Mouse (Mus musculus) cerebellum, adult 11 months (tissue): Measurements from ENCODE around the gene Dok3.
A peak's percentile ranks its signal among the peaks of the same experiment; 100 is the strongest.

ENCODE experiments used
- DNase-seq: peaks from one replicate; pipeline ENCODE4 v3.0.0; 2022

The Dok3 gene

DNA sequence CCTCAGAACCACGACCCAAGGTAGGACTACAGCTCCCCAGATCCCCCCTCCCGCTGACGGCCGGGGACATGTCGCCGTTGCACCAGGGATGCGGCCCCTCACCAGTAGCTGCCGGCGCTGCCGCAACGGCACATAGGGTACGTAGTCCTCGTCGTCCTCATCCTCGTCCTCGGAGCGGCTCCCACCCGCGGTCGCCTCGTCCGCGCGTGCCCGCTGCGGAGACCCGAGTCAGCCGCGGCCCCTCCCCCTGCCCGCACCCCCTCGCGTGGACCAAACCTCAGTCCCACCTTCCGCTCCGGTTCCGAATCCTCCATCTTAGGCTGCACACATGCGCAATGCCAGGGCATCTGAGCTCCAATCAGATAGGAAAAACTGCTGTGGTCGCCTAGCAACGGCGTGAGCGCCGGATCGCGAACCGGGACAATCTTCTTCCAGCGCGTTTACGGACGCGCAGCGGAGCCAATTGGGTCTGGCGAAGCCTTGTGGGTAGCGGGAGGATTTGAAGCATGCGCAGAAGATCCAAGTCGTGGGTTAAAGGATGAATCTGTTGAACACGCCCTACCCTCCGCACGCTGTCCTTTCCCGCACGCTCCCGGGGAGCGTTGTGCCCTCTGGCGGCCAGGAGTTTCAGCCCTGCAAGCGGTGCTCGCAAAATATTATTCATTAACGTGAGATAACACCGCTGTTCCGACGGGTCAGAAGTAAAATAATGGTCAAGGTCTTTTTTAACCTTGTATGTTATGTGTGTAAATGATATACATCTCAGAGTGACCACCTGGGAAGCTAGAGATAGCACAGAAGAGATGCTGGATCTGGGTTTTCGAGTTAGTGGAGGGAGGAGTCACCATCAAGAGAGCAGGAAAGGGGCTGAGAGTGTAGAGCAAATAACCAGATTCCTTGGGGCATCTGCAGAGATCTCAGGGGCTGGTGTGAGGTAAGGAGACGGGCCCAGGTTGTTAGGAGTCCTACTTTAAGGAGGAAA, 7.4 kb upstream of the Dok3 start, which contains the start of gene Ddx41:
Ddx41 (minus strand) TSS at position 465 of the 982 bp plus-strand sequence.
- DNase-seq: peak; percentile 100

DNA sequence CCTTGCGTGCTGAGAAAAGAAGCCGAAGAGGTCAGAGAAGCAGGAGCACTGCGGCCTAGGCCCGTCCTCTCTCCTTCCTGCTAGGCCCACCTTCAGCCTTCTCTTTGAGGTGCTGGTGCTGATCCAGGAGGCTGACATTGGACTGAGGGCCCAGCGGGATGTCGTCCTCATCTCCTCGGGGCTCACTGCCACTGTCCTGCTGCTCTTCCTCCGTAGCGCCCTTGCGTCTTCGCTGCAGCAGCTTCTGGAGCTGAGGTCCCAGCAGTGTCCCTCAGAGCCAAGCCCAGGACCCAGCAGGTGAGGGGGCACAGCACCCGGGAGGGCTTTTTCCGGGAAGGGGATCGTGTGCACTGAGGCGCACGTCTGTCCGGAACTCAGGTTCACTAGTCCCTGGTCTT, 6.7 kb upstream of the Dok3 start:
- DNase-seq: peak; percentile 43

DNA sequence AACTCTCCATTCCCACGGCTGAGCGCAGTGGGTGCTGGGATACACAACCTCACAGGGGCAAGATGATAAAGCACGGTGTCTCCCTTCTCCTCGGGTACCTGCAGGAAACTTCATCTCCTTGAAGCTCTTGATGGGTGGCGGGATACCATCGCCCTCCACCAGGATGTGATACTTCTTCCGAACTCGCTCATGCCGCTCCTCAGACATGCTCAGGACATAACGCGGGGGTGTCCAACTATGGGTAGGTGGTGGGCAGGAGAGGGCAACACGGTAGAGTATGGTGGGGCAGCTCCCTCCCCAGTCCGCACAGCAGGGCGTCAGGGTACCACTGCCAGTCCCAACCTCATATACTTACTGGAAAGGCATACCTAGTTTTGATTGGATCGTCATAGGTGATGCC, 6.1 kb upstream of the Dok3 start:
- DNase-seq: no peak

DNA sequence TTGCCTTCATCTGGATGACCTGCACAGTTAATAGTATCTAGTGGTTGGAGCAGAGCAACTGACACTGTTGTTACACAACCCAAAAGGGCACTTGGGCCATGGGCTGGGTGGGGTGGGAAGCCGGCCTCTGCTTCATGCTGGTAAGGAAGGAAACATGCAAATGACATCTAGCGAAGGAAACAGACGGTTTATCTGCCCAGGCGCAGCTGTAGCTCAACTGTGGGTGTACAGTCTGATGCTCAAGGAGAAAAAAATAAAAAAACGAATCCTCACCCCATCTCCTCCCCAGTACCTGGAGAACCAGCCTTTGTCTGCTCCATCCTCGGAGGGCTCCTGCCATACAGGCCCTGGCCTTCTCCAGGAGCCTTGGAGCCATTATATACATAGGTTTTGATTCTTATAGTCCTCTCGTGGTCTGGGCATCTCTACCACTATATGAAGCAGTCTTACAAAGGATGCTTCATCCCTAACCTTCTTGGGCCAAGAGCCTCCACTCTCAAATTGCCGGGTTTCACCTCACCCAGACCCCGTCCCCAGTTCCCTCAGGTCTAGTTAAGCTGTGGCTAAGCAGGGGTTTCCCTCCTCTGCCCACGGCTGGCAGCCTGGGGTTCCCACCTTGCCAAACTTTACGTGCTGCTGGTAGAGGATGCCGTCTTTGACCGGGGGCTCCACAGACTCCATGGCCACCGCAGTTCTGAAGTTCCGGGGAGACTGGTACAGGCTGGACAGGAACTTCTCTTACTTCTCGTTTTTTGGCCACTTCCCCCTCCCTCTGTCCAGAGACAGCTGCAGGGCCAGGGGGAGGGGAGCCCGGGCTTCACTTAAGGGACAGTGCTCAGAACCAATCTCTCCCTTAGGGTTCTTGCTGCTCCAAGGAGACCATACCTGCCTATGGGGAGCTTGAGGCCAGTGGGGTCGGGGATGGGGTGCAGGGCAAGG, 993 bp downstream of the Dok3 start:
- no peak for DNase-seq

DNA sequence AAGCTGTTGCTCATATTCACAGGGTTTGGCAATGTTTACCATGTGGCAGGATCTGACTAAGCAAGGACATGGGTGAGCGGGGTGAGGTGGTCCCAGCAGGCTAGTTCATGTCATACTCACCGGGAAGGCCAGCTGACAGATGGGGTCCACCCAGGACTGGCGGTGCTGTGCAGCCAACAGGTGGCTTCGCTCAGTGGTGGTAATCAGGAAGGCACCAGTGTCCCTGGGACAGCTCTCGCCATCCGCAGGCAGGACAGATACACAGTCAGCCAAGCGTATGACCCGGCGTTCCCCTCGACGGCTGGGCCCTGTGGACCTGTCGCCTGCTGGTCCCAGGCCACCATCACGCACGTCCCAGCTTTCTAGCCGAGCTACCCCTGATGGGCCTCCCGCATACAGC, 1.9 kb downstream of the Dok3 start:
- no peak for DNase-seq

DNA sequence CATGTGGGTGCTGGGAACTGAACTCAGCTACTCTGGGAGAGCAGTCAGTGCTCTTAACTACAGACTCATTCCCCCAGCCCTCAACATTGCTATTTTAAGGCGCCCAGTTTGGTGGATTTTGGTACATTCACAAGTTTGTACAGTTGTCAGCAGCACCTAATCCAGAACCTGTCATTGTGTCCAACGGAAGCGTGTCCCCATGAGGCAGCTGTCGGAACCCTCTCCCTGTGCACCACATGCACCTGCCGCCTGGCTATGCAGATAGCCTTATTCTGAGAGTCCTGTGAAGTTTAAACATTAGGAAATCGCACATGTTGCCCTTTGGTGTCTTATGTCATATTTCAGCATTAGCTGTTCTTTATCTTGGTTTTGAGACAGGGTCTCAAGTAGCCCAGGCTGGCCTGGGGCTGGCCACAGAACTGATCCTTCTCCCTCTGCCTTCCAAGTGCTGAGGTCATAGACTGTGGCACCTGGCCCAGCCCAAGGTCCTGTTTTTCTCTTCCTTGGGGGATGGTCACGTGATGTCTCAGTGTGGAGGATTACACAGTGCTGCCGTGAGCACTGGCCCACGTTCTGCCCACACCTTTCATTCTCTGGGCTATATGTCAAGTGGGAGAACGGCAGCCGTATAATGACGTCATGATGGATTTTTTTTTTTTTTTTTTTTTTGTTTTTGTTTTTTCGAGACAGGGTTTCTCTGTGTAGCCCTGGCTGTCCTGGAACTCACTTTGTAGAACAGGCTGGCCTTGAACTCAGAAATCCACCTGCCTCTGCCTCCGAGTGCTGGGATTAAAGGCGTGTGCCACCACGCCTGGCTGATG, 3.2 kb downstream of the Dok3 start:
- no peak for DNase-seq

DNA sequence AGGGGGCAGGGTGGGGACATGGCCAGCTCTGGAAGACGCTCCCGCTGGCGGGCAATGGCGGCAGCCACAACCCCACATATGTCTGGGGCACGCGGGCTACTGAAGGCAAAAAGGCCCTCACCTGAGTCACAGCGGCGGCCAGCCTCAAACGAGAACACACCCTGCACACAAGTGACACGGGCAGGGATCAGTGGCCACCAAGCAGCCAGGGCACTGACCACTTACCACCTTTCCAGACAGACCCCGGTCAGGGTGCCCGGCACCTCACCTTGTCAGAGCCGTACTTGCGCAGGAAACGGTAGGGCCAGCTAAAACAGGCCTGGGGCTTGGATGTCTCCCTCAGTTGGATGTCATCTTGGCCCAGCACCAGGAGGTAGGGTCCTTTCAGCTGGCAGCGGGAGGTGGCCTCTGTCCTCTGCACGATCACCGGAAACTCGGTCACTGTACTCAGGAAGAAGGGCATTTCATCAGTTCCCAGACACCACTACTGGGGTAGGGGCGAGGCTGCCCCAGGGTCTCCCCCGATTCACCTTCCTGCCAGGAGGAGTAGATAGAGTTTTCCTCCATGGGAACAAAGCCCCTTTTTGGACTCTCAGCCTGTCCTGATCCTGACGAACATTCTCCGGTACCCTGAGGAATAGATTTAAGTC, 5.0 kb downstream of the Dok3 start:
- no peak for DNase-seq

DNA sequence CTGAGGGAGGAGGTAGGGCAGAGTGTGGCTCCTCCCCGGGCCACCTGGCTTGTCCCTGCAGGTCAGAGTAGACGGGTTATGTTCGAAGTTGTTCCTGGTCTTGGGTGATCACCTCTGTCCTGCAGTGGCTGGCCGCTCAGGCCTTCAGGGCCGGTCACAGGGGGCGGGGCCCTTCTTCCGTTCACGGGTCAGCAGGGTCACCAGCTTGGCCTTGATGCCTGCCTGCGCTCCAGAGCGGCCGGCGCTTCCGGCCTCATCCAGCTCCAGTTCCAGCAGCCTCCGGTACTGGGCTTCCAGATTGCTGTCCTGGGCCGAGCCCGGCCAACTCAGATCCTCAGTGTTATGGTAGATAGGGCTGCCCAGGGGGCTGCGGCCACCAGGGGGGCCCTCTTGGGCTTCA, 5.8 kb downstream of the Dok3 start:
- DNase-seq: no peak

DNA sequence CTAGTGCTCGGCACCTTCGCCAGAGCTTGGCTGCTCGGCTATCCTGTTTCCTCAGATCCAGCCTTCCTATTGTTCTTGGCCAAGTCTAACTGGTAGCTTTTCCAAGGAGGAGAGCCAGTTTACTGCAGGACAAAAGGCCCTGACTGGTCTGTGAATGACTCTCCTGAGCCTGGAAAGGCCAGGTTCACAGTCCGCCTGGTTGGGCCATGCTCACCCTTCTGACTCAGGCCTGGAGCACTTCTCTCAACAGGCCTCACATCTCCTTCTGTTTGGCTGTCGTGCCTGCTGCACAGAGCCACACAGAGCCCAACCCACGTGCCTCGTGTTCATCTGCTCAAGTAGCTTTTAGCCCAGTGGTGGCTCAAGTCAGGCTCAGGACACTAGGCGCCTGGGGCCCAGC, 6.4 kb downstream of the Dok3 start:
- no peak for DNase-seq

DNA sequence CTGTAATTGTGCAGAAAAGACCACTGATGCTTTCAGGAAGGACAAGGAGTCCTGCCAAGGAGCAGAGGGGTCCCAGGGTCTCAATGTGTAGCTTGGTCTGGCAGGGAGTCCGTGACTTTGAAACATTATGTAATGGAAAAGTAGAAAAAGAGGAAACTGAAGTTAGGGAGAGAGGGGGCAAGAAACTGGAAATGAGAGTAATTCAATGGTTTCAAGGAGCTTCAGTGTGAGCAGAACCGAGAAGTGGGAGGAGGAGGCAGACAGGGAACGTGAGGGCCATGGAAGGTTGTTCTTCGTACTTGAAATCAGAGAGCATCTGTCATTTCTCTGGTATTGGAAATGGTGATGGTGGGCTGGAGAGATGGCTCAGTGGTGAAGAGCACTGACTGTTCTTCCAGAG, 9.5 kb downstream of the Dok3 start:
- no peak for DNase-seq

DNA sequence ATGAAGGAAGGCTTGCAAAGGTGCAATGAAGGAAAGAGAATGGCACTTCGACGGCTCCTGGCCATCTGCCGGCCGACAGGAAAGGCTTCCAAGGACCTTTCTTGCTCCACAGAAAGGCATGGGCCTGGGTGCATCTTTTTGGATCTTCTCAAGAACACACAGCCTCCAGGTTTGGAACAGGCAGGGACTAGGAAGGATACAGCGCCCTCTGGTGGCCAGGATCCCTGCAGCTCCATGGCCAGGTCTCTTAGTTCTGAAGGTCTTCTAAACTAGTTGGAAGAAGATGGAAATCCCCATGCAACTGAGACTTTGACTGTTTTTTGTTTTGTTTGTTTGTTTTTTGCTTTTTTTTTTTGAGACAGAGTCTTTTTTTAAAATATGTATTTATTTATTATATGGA, 12.1 kb downstream of the Dok3 start:
- peak; percentile 82 for DNase-seq

DNA sequence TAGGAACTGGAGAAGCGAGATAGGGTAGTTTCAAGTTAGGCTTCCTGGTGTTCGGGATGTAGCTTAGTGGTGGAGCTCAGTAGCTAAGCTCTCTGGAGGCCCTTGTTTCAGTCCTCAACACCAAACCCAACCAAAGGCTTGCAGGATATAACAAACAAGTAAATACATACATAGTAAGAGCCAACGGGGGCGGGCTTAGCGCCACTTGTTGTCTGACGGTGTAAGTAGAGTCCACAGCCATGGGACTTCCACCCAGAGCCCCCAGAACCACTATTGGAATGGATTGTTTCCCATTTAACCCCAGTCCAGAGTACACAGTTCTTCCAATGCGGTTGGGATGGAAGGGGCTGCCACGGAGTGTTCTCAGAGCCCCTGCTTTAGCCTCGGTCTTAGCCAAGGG, 15.3 kb downstream of the Dok3 start:
- no peak for DNase-seq

DNA sequence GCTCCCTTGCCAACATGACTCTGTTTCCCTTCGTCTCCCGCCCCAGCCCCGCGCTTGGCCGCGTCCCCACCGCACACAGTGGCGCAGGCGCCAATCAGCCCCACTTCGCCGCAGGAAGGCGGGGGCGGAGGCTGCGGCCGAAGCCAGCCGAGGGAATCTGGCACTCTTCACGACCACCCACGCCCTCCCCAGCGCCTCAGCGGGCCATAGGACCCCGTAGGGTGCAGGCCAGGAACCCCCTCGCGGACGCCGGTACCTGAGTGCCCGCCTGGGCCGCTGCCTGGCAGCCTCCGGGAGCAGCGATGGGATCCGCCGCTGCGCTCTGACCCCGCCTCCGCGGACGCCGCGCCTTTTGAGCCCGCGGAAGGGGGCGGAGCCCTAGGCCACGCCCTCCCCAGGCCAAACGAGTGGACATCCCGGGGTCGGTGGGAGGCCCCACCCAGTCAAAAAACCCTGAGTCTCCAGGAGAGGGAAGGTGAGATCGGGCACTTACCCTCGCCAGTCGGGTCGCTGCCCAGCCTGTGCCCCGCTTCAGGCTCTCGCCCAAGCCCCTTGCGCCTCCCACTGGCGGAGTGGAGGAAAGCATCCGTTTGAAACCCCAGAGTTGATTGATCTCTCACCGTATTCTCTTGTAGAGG, 15.9 kb downstream of the Dok3 start, which contains the start of gene Pdlim7:
Pdlim7 (minus strand) TSS at position 566 of the 638 bp plus-strand sequence.
- DNase-seq: peak; percentile 88

DNA sequence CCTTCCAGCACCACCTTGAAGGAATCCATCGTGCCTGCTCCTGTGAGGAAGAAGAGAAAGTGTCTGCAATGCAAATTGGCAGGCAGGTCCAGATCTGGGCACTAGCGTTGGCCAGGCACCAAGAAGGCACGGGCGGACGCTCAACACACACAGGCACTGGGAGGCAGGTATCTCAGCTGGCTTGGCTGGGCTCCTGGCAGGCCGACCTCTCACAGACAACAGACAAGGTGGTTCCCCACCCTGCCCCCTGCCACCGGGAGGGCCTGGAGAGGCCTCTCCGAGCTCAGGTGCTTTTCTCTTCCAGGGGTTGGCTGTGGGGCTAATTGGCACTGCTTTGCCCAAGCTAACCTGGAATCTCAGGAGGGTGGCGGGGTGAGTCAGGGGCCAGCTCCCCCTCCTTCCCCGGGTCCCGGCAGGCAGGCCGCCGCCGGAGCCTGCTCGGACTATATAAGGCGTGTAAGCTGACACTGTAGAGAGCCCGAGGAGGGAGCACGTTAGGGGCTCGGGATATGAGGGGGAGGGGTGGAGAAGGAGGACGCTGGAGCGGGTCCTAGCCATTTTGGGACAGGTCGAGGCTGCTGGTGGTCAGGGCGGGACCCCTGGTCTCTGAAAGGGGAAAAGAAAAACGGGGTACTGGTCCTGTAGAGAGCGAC, 16.6 kb downstream of the Dok3 start:
- DNase-seq: peak; percentile 60

DNA sequence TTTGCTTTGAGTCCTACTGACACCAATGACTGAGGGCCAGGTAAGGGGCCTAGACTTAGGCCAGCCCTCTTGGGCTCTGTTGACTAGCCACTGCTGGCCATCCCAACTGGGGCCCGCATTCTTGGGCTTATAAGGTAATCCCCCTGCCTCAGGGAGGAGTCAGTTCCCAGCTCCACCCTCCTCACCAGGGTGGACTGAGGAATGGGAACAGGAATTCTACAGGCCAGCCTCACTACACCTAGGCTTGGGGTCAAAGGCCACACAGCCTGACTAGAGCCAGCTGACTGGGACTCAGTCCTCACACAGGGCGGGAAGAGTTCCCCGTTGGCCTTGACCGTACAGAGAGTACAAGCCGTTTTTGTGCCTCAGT, 17.6 kb downstream of the Dok3 start:
- no peak for DNase-seq

DNA sequence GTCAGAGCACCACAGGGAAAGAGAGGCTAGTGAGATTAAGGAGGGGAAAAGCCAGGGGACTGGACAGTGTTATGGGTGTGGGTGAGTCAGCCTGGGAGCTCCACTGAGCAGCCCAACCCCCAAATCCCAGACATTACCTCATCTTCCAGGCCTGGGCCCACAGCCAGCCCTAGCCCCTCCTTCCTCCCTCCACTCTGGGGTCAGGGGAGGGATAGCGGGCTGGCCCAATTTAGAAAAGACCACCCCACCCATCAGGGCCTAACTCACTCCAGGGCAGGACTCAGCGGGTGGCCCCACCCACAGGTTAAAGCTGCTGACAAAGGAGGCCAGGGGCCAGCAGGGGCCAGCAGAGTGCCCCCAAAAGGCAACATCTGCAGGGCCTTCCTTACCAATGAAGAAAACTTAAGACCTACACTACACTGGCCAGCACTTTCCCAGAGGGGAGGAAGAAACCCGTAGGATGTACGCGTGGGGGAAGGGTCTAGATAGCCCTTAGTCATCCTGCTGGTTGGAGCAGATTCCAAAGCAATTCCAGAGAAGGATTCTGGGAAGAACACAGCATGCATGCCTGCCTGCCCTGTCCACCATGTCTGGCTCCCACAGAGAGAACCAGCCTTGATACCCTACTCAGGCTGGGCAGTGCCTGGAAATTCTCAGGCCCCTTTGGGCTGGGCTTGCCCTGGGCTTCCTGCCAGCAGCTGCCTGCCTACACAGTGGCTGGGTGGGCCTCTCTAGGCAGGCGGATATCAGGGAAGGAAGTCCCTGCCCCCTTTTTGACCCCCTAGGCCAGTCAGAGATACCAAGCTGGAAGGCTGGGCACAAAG, 18.2 kb downstream of the Dok3 start:
- DNase-seq: no peak

DNA sequence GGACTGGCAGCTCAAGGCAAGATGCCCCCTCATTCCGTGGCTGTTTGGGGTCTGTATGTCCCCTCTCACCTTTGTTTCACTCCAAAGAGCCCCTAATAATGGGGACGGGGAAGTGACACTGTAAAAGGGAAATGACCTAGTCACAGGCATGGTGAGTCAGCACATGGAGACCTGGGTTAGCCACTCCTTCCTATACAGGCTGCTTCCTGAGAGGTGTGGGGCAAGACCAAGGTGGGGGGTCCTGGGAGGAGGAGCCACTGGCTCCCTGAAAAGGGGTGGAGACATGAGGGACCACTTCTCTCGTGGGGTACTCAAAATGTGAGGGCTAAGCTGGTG, 18.8 kb downstream of the Dok3 start:
- no peak for DNase-seq

DNA sequence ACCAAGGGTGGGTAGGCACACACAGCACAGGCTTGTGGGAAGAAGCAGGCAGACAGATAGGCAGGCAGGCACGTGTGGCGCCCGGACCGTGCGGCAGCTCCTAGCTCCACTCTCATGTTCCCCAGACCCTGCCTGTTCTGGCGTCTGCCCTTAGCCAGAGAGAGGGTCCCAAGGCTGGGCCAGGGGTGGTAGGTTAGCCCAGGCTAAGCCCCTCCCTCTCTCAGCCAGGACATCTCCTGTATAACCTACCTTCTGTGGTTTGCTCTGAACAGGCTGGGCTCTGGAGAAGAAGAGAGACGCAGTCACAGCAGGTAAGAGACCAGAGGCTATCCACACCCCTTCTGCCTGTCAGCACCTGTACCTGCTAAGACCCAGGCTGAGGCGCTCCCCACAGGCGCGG, 20.6 kb downstream of the Dok3 start:
- no peak for DNase-seq

DNA sequence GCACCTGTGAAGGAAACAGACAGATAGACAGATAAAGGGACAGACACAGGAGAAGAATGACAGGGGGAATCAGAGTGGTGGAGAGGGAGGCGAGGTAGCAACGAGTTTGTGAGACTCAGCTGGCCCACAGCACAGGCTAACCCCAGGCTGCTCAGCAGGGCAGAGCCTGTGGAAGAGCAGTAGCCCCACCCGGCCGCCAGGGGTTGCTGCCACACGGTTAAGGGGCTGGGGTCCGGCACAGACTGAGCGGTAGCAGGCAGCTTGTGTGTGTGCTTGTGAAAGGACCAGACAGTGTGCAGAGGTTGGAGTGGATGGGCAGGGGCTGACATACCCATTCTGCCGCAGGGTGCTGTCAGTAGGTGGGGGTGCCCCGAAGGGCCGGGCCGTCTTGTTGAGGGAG, 21.2 kb downstream of the Dok3 start:
- no peak for DNase-seq

DNA sequence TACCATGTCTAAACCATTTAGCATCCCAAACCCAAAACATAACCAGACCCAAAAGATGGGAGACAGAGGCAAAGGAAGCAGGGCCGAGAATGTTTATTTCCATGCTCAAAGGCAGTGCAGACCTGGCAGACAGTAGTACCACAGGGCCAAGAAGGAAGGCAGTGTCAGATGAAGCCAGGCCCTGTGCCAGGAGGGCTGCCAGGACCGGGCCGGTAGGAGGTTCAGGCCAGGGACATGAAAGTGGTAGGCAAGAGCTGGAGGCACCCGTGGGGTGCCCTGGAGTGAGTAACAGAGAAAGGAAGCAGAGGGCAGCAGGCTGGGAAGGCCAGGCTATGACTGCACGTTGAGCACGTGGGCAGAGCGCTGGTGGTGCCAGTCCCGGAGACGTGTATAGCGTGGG, 22.4 kb downstream of the Dok3 start:
- no peak for DNase-seq
